Mouse (Mus musculus): ENCODE measurements around the gene Rapgef2. TPM values are rescaled to one million over a fixed set of nuclear protein-coding genes. Genes with fewer than 3 reads are reported as not detected.

Gene Rapgef2
- polyA plus RNA-seq, 1 experiment from 2014 or later, result 4.4 TPM

DNA sequence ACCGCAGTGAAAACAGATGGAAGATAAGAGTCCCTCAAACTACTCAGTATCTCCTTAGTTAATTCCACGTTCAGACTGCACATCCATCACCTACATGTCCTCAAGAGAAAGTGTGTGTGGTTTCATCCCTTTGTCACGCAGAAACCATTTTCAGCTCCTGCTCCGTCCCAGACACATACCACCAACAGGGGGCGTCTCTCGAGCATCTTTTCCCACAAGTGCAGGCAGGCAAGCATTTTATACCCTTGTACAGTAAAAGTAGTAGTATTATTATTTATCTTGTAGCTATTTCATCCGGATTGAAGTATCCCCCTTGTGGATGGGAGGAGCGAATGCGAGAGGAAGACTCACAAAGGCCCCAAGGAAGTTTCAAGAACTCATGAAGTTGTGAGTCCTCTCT is 269.5 kb downstream of the Rapgef2 start:
- Histone ChIP-seq H3K36me3 (ENCODE audit: control insufficient read depth, insufficient read depth, low read length) (no peaks in the 10 kb centered on the region), H3K27me3 (ENCODE audit: control insufficient read depth, insufficient read depth, low read length) (no peaks in the 10 kb centered on the region), H3K9ac (ENCODE audit: low read length) (no peak overlapping the region), H3K4me1 (ENCODE audit: control insufficient read depth, insufficient read depth, low read length) (no peaks in the 10 kb centered on the region), H3K4me3 (replicated peaks; ENCODE audit: low read length) (no peak overlapping the region), H3K9me3 (replicated peaks; ENCODE audit: control insufficient read depth, low read length) (no peaks in the 10 kb centered on the region), H3K27ac (ENCODE audit: low read length) (no peak overlapping the region), H3K4me2 (ENCODE audit: low read depth, low read length) (no peak overlapping the region)
- ATAC-seq (ENCODE audit: insufficient read depth, low FRiP score), result no peak
- WGBS, result 79% methylated on average over 9 of the region's 9 CpGs

DNA sequence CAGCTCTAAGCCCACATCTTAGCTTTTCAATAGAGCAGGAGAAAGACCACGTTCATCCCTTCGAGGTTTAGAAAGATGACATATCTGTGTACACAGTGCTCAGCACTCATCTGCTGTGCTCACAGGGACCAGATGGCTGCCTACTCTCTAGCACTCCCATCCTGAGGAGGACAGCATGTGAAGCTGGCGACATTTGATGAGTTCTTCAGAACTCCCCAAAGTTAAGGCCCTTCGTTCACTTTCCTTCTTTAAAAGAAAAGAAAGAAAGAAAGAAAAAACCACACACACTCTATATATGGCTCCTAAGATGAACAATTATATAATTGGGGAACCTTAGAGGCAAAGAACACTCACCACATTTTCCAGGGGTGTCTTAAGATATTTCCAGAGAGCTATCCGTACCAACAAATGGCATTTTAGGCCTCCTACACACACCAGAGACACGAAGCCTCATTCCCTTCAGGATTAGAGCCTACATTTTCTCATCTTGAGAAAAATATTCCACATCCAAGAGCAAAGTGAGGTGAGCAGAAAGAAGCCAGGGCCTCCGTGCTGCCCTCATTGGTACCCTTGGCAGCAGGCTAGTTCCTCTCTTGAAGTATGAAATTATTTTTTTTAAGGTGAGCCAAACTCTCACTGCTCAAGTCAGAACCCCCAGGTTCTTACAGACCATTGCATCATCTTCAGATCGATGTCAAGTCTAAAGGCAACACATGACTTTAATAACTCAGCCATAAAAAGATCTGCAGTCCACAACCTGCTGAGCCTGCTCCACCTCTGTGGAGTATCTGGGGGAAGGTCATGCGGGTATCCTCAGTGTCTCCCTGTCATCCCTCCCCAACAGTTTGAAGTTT is 270.5 kb downstream of the Rapgef2 start:
- no peak overlapping the region for H3K4me3 ChIP-seq (replicated peaks; ENCODE audit: low read length)
- H3K4me1 ChIP-seq (ENCODE audit: control insufficient read depth, insufficient read depth, low read length), result no peaks in the 10 kb centered on the region
- no peak overlapping the region for H3K27ac ChIP-seq (ENCODE audit: low read length)
- no peak overlapping the region for H3K9ac ChIP-seq (ENCODE audit: low read length)
- no peak overlapping the region for H3K4me2 ChIP-seq (ENCODE audit: low read depth, low read length)
- WGBS, result 81% methylated on average over 9 of the region's 9 CpGs
- no peaks in the 10 kb centered on the region for H3K9me3 ChIP-seq (replicated peaks; ENCODE audit: control insufficient read depth, low read length)
- no peaks in the 10 kb centered on the region for H3K27me3 ChIP-seq (ENCODE audit: control insufficient read depth, insufficient read depth, low read length)
- H3K36me3 ChIP-seq (ENCODE audit: control insufficient read depth, insufficient read depth, low read length), result no peaks in the 10 kb centered on the region
- ATAC-seq (ENCODE audit: insufficient read depth, low FRiP score), result no peak

Other genes starting within 250 kb of the Rapgef2 start
- gene Gm17359, start 50.1 kb upstream of the Rapgef2 start, polyA plus RNA-seq (2015; fragmentation: Nextera tagmentation; extraction: Ambion mirVana), result not detected in 2 replicates